Mouse (Mus musculus) brain, embryonic 14.5 days (tissue): ENCODE data around the gene Dpp6. TPM values are rescaled to one million over a fixed set of nuclear protein-coding genes. Genes with fewer than 3 reads are reported as not detected.
A peak's percentile ranks its signal among the peaks of the same experiment; 100 is the strongest.
"Not testable (repeated sequence)": the region's sequence is repeated elsewhere in the genome, so short reads cannot be mapped to it uniquely, and the experiment has no call there.

Experiments
- DNase-seq: peaks from one replicate; pipeline ENCODE4 v3.0.0-alpha.2; 2011; ENCODE audit warnings: low read depth
- CTCF ChIP-seq: fragments of 200-500 bp; IDR thresholded peaks from 2 replicates; pipeline ENCODE4 v1.5.1; 2012; ENCODE audit warnings: inconsistent platforms, mild to moderate bottlenecking, moderate library complexity, borderline replicate concordance; ENCODE audit not compliant: insufficient read depth, insufficient read length; ENCODE audit errors: extremely low read depth
- POLR2A ChIP-seq: fragments of 200-500 bp; IDR thresholded peaks from 2 replicates; pipeline ENCODE4 v1.6.1; 2012; ENCODE audit warnings: mild to moderate bottlenecking, inconsistent platforms, borderline replicate concordance; ENCODE audit not compliant: poor library complexity, insufficient read depth, insufficient read length, severe bottlenecking; ENCODE audit errors: extremely low read depth
- polyA plus RNA-seq: library from polyadenylated mRNA; depleted of rRNA; stranded (reverse); fragments of >200 nt; gene quantifications from 2 replicates; pipeline ENCODE4 v1.2.3, GENCODE M21; 2012

Dpp6 gene
- polyA plus RNA-seq, 1 experiment: 84.1 TPM

DNA sequence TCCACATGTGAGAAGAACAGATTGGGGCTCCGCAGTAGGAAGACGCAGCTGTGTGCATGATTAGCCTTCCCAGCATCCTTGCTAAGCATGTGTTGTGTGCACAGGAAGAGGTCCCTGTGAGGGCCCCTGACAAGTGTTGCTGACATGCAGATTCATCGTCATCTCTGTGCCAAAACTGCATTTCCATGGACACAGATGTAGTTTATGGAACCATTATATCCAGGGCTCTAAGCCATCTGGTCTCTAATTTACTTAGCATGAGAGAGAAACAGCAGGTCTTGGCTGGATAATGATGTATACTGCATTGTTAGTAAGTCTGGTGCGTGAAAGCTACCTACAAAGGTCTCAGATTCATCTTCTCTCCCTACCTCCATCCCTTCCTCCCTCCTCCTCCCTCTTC lies 673.9 kb downstream of the Dpp6 start:
- TF ChIP-seq CTCF (no peak), POLR2A (no peak)
- DNase-seq: peak; percentile 60

DNA sequence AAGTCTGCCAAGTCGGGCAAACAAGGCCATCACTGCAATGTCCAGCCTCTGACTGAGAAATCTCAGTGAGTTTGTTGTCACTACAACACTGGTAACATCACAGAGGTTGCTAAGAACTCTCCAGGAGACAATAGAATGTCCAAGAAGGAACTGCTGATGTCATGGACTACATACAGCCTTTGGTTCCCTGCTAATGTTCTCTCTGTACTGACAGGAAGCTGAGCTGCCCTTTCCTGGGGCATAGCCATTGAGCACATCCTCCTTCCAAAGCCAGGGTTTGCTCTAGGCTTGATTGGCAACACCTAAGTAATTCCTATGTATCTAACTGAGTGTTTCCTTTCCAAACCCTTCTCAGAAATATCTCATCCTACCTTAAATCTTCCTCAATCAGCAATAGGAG lies 684.3 kb downstream of the Dpp6 start, which contains the start of gene Speer4b:
Gene Speer4b (minus strand): TSS at position 101 of the 400 bp plus-strand sequence.
- DNase-seq: not testable (repeated sequence)

DNA sequence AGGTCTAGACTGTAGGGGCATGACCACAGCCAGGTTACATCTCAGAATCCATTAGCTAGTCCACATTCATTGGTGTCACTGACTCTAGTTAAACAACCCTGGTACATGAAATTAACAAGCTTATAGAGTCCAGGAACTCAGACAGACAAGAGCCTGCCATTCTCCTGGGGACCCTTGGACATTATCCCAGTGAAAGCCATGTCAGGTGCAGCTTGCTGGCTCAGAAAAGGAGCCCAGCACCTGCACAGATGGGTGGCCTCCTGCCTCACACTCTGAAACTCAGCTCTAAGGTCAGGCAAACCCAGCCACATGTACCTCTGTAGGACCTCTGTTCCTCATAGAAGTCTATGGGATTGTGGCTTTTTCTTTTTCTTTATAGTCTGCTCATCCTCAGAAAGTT lies 701.7 kb downstream of the Dpp6 start:
- no peak for DNase-seq
- no peak for TF ChIP-seq CTCF
- no peak for TF ChIP-seq POLR2A

DNA sequence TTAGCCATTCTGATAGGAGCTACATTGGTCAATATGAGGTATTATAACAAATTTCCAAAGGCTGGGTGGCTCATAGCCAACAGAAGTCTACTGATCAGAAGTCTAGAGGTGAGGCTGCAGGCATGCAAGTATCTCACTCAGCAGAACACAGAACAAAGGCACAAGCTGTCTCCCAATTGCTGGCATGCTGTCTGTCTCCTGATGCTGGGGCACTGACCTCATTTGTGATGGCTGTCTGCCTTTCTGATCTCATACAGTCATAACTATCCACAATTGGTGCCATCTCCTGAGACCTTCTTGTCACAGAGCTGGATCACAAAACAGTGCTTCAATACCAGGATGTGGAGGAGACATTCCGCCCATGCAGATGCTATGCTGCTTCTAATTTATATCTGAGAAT lies 709.9 kb downstream of the Dpp6 start:
- TF ChIP-seq CTCF (no peak), POLR2A (no peak)
- no peak for DNase-seq

DNA sequence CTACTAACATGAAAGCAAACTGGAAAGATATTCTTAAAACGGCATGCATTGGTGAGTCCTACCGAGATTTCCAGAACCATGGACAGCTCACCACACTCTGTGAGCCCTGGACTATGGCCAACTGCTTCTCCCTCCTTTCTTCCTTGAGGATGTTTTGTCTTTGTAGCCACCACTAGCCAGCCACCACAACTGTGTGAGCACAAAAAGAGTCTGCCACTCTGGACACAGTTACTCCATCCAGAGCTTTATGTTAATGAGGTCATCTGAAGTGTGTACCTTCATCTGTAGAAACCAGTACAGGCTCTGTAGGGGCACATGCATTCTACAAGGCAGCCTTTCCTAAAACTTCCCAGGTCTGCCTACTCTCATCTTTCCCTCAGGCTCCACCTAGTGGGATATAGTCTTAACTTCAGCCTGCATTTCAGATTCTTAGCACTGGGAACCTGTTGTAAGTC lies 727.8 kb downstream of the Dpp6 start:
- DNase-seq: peak; percentile 79
- TF ChIP-seq POLR2A (no peak), CTCF (peak; percentile 50; the same call in 1 of the 2 replicates)

DNA sequence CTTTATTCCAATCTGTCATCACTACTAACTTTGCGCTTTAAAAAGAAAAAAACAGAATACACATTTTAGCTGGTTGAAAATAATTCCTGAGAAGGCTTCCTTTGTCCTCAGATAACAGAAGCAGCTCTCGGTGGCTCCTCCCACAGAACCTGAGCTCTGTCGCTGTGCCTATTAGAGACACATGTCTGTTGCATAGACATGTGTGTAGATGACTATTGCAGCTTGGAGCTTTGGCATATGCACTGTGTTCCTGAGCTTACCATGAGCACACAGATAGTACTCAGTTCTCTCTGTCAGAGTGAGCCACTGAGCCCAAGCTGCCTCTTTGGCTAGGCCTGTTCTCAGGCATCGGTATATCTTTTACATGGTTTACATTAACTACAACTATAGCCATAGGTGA lies 732.3 kb downstream of the Dpp6 start:
- TF ChIP-seq CTCF (no peak), POLR2A (no peak)
- no peak for DNase-seq

DNA sequence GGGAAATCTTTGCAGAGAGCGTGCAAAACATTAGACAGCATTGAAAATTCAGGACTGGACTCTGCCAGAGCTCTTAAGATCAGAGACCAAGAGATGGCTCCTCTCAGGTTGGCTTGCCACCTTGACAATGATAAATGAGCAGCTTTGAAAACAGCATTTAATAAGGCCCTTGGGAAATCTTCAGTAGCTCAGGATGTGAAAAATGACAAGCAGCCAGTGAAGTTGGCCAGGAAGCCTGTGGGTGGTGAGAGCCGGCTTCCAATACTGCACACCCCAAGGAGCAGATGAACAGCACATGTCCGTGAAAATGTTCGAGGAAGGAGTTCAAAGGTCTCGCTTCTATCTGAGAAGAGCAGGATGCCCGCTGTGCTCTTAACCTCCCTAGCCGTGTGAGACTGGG lies 748.7 kb downstream of the Dpp6 start:
- TF ChIP-seq CTCF (no peak), POLR2A (no peak)
- peak; percentile 44 for DNase-seq

DNA sequence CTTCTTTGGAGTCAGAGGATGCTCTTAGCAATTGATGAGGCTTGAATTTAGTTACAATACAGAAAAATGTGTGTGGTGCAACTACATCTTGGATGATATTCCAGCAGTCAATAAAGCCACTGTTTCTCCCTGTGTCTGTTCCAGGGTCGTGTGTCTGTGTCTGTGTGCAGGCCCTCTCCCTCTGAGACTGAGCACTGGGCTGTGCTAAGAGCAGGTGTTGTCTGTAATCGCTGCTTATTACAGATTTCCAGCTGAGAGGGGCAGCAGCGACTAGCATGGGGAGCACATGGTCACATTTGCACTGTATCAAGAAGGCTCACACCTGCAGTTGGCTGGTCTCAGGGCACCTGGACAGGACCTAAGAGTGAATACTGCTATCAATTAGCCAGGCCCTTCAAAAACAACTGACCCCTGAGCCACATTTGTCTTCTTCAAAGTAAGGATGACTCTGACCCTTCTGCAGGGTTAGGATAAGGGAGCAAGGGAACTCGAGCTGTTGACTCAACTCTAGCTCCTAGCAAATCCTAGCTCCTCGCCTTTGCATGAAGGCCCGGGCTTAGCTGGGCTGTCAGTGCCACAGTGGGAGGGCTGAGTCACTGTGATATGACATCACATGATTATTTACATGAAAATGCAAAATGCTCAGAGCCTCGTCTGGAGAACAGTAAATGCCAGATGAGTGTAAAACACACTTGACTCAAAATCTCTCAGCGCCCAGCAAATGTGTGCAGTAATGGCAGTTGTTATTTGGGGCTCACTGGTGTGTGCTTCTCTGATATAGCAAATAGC lies 771.2 kb downstream of the Dpp6 start:
- peak; percentile 56 for DNase-seq
- TF ChIP-seq POLR2A (no peak), CTCF (no peak)

DNA sequence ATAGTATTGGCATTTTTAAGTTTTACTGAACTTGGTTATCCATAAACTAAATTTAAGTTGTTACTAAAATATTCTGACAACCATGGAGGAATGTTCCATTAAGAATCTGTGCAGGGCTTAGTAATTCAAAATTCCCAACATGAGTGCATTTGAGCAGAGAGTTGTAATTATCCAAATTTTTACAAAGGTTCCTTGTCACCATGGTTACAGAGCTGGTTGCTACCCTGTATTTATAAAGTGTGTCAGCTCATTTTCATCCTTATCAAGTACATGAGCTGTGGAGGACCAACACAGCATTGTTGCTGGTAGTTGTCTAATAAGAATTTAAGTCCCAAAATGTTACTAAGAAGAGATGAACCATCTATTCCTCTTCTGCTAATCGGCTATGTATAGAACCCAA lies 787.1 kb downstream of the Dpp6 start:
- no peak for DNase-seq

DNA sequence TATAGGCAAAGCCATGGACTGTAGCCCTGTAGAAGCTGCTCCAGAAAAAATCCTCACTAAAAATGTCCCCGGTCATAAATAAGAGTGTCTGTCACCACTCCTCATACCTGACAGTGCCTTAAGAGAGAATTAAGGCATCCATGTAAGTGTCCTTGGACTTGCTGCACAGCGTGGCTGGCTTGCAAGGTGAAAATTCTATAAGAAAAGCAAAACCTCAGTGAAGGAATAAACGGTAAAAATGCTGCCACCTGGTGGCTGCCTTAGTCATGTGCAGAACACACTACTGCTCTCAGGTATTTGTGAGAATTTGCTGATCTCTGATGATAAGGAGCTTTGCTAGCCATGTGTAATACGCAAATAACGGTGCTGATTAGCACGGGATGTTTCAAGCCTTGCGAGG lies 798.8 kb downstream of the Dpp6 start:
- DNase-seq: peak; percentile 85
- TF ChIP-seq POLR2A (no peak), CTCF (peak; percentile 79; the same call in 1 of the 2 replicates)

More for the DNA sequence above, 787.1 kb downstream of the Dpp6 start:
- TF ChIP-seq POLR2A (no peak), CTCF (no peak)

DNA sequence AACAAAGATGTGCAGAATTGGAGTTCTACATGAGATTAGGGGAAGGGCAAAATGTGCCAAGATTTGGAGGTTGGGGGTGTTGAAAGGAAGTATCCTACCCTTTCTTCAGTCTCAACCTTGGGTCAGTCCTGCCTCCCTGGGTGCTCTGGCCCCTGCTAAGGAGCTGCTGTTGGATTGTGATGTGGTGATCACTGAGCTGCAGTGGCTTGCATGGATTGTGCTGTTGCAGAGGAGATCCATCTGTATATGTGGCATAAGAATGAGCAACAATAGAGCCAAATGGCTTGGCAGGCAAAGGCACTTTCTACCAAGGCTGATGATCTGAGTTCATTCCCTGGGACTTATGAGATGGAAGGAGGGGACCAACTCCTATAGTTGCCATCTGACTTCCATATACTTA lies 804.8 kb downstream of the Dpp6 start:
- no peak for DNase-seq
- no peak for TF ChIP-seq POLR2A
- no peak for TF ChIP-seq CTCF

DNA sequence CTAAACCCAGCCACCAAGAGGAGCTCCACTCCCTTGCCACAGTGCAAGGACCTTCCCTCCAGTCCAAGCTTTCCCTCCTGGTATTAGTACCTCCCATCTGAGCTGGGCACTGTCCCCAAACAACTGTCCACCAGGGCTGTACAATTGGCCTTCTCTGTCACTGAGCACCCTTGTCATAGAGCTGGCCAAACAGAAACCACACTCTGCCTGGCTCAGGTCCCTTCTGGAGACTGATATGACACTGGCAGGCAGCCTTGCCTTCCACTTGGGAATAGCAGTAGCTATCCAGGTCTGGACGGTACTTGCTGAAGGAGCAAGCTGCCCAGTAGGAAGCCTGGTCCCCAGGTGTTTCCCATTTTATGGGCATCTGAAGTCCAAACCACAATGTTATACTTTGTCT lies 806.9 kb downstream of the Dpp6 start:
- TF ChIP-seq POLR2A (no peak), CTCF (no peak)
- DNase-seq: no peak
